Mouse (Mus musculus) G1E (cell line): ENCODE data around the gene Phf2.

ENCODE experiments used
- CTCF ChIP-seq: IDR thresholded peaks from 2 replicates; pipeline ENCODE4 v1.5.1; 2012; ENCODE audit warnings: low read depth, low read length, inconsistent platforms, mixed read lengths
- GATA1 ChIP-seq: IDR thresholded peaks from 2 replicates; pipeline ENCODE4 v1.6.1; 2012; ENCODE audit warnings: borderline replicate concordance, low read length, inconsistent platforms, mixed read lengths
- POLR2AphosphoS5 ChIP-seq: IDR thresholded peaks from 2 replicates; pipeline ENCODE4 v1.6.1; 2012; ENCODE audit warnings: low read depth, low read length, inconsistent platforms; ENCODE audit not compliant: insufficient replicate concordance
- TAL1 ChIP-seq: conservative IDR thresholded peaks from 2 replicates; pipeline ENCODE4 v1.6.1; 2012; ENCODE audit warnings: low read depth, low read length, inconsistent platforms, mixed read lengths

DNA sequence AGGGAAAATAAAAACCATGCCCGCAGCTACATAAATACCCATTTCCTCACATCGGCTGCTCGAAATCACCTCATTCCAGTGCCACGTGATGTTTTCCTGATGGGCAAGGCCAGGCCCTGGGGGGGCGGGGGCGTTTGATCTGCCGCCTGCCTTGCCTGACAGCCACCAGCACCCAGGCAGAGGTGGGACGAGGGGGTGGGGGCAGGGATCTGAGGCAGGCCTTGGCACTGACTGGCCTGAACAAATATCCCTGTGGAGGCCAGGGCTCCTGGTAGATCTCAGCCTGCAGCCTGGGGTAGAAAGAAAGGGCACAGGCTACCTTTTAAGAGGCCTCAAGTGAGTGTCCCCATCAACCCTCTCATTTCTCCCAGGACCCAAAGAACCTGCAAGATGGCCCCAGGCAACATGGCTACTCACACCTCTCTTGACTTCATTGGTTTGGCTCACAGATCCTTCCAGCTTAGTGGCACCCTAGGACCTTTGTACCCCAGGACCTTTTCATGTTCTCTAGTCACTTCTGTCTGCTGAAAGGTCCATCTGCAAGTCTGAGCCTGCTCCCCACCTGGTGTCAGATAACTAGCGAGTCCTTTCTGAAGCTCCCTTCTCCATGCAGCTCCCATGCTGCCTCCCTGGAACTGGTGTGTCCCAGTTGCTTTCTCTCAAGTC lies 90.4 kb downstream of the Phf2 start:
- TF ChIP-seq CTCF = no peak
- no peak for TF ChIP-seq POLR2AphosphoS5
- TF ChIP-seq TAL1 = no peak
- no peak for TF ChIP-seq GATA1
